Mouse (Mus musculus) CD8-positive naive resting alpha-beta T cell, adult 2 months (primary cell): ENCODE measurements around the gene Gucy1a1.
"Not testable (repeated sequence)": the region's sequence is repeated elsewhere in the genome, so short reads cannot be mapped to it uniquely, and the experiment has no call there.

ENCODE experiments used
- DNase-seq, 2 experiments: peaks; one replicate each; pipeline ENCODE4 v3.0.0; 2022; ENCODE audit warnings: low read depth in 2 of 2, low spot score in 2 of 2

The Gucy1a1 gene

DNA sequence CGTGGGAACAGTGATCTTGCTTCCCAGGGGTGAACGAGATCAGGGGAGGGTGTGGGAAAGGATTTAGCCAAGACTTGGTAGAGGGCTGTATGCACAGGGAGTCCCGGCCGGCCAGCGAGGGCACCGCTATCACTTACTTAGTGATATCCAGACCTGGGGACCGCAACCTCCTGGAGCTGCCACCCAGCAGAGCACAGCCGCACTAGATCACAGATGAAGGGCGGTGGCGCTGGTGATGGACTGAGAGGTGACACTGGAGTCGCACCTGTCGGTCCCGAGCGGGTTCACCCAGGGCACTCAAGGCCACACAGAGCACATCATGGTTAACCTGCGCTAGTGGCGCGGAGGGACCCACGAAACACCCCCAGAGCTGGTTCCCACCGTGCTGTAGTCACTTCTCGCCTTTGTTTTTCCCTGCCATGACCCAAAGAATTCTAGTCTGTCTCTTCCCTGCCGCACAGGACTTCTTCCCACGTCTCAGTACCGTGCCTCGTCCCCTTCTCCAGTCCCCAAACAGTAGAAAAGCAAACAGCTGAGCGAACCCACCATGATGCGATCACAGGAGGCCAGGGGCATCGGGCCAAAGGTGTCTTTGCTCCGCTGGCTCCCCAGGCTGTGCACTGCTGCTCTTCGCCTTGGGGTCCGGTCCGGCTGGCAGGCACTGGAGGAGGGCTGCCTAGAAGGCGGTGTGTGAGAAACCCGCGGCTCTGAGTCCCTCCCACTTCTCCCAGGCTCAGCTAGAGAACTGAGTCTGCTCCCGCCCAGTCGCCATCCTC lies at the start of gene Gucy1a1:
Gucy1a1 (minus strand) TSS at position 664 of the 776 bp plus-strand sequence.
- DNase-seq, result peak; percentile 5 to 8

DNA sequence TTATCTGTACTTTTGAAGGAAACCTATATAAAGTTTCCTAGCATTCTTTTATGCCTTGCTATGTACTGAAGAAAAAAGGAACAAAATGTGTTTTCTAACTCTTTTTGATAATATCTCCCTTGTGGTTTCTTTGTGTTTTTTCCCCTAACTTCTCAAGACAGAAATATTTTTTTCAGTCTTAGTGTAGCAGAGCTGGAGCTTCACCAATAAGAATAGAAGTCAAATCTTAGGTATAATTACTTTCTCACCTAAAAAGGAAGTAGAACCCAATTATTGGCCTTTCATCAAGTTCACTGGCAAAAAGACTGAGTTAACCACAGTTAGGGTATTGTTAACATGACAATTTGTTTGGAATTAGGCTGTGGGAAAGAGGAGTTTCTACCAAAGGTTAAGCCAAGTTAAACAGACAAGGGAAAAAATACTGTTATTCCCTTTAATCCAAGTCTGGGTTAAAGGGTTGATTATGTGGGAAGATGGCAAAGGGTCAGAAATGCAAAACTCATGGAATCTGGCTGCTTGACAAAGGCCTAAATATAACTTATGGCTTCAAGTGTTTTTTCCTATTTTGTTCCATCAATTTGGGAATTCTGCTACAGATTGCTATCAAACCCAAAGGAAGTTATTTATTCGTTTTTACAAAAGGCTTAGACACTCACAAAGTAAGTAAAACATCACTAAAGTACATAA lies 46.1 kb upstream of the Gucy1a1 start:
- no peak for DNase-seq

DNA sequence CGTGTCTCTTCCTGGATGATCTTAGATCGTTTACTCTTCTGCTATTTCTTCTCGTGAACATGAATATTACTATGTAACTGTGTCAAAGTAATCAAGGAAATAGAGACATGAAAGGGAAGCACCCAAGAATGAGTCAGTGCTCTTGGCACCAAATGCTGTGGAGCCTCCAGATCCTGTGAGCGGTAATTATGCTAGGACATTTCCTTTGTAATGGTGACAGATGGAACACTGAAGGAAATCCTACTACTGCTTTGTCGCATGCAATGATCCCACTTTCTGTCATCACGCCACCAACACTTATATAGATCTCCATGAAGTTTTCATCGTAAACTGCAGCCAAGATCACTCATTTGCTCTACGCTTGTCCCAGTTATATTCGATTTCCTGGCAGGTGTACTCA lies 40.0 kb upstream of the Gucy1a1 start:
- DNase-seq, result no peak

DNA sequence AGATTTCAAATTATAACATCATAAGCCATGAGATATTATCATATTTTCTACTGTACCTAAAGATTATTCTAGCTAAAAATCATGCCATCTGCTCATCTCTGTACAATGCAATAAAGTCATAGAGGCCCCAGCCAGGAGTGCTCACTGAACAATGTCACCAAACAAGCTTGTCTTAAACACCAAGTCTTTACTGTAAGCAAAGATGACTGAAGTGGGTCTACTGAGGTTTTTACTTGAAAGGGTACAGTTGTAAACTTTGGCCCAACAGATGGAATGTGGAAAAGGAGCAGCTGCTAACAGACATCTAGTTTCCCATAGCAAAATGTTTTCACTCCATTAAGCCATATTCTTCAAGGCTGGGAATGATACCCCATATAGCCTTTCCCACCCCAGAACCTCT lies 35.9 kb upstream of the Gucy1a1 start:
- DNase-seq, result no peak

DNA sequence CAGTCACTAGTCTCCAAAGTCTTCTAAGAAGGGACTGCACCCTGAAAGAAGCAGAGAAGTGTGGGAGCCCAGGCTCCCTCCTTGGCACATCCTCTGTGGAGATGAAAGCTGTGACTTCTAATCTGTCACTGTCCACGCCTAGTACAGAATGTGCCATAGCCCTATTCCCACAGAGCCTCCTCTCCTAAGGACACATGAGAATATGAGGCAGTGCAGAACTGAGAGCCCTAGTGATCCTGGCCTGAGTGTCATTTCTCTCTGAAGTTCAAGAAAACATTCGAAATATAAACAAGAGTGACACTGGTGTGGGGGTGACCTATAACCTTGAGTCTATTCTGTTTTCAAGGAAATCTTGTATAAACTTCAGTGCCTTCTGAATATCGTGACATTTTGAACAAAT lies 34.7 kb upstream of the Gucy1a1 start:
- no peak for DNase-seq

DNA sequence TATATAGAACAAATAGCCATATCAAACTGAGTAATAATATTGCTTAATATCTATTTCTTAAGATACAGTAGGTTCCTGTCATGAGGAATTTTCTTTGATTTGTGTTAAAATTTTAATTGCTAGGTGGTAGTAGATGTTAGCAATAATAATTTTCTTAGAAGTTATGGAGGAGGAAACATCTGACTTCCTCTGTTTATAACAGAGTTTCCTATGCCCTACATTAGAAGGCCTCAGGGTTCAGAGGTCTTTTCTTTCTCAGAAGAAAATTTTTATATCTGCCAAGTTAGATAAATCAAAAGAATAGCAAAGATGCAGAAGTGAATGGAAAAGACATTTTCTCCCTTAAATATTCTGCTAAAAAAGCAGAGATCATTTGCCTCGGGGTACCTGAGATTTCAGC lies 29.9 kb upstream of the Gucy1a1 start:
- DNase-seq, result no peak

DNA sequence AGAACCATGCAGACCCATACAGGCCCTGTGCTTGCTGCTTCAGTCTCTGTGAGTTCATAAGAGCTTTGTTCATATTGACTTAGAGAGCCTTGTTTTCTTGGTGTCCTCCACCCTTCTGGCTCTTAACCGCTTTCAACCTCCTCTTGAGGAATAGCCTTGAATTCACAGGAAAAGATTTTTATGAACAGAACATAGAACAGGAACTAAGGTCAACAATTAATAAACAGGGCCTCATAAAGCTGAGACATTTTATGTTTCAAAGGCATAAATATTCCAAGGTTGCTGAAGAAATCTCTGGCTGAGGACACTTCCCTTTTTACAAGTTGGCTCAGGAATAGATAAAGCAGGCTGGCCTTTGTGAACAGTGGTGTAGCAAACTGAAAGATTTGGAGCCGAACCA lies 21.5 kb upstream of the Gucy1a1 start:
- DNase-seq, result no peak

DNA sequence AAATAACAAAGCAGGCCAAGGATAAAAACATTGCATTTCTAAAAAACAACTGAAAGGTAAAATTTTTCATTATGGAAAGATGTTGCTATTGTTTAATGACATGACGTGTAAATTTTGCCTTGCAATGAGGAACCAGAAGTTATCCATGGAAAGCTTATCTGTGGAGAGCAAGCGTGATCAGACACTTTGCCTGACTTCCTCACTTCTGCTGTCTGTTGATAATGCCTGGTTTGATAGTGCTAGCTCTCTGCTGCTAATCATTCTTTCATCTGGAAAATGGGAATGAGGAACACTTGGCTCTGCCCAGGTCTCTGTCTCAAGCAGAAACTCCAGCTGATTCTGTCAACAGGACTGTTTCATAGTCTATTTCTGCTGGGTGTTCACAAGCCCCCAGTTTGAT lies 20.3 kb upstream of the Gucy1a1 start:
- DNase-seq, result no peak

DNA sequence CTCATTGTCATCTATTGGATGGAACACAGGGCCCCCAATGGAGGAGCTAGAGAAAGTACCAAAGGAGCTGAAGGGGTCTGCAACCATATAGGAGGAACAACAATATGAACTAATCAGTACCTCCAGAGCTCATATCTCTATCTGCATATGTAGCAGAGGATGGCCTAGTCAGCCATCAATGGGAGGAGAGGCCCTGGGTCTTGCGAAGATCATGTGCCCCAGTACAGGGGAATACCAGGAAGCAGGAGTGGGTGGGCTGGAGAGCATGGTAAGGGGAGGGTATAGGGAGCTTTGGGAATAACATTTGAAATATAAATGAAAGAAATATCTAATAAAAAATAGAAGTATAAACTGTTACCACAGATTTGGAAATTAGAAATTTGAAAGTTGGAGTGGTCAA lies 17.4 kb upstream of the Gucy1a1 start:
- DNase-seq, result not testable (repeated sequence)

DNA sequence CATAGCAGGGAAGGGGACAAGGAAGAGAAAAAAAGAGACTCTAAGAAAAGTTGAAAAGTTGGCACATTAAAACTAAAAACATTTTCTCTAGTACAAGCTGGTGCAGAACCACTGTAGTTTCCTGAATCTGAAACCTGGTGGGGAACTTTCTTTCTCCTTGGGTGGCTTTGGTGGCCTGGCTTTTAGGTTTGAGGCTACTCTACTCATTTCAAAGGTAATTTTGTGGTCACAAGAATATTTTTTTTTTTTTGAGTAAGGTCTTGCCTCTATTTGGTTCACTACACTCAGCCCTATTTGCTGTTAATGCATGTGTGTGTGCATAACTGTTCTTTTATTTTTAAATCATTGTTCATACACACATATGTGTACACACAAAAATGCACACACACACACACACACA lies 389 bp upstream of the Gucy1a1 start:
- no peak for DNase-seq

DNA sequence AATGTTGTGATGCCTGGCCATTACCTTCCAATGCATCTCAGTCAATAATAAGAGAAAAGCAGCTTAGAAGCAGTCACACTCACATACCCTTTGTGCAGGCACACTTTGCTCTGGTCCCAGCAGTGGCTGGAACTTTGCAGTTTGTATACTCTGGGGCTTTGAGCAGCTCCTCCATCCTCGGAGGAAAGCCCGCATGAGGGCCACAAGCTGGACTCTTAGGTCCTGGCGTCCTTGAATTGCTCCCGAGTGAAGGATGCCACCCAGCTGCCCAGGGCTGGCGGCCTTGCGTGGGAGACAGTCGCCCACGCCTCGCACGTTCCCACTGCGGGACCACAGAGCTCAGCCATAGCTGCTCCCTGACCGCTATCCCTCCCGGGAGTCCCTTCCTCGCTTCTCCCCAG lies 864 bp downstream of the Gucy1a1 start:
- DNase-seq, result no peak

DNA sequence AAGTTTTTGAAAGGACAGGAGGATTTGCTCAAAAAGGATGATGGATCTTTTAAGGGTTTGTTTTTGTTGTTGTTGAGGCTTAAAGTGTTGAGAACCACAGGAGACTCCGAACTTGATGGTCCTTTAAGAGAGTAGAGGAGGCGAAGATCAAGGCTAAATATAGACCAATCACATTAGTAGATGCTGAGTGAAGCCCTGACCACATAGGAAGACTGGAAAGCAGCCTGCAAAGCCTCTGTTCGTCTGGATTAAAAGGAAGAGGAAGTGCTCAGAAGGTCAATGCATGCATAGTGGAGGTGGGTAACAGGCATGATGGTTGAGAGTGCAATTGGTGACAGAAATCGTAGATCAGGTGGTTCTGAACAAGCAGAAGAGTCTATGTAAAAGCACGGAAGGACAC lies 4.8 kb downstream of the Gucy1a1 start:
- peak in 1 of 2 experiments; percentile 1 for DNase-seq

DNA sequence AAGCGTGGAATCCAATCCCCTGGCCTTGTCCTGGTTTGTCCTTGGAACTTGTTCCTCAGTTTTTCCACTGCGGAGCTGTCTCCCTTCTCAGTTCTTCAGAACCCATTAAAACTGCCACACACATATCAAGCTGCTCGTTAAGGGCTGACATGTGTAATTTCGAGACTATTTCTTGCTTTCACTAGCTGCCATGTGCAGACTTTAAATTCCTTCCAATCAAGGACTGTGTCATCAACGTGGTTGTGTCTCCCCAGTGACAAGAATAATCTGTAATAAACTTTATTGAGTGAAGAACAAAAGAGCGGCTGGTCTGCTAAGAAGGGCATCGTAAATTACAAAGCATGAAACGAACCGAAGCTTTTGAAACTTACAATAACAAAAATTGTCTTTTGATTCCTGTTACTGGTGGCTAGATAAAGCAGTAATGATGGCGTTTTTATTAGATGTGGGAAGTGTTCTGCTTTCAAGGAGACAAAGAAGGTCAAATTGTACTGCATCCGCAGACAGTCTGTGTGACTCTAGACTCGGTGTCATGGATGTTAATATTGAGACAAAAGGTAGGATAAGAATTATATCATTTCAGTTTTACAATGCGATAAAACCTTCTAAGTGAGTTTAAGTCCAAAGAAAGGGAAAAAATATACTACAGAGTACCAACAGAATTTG lies 7.5 kb downstream of the Gucy1a1 start:
- DNase-seq, result no peak

DNA sequence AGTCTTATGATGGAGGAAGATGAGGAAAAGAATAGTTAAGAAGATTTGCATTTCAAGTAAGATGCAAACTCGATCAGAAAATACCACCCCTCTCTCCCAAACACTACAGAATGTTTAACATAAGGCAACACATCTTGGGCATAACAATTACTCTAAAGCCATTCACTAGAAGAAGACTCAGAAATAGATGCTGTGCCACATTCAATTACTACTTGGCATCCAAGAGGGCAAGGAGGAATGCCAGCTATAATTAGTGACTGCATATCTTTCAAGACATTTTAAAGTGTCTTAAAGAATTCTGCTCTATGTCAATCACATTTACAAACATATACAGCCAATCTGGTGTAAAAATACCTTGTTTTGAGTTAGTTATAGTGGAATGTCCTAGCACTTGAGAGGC lies 10.1 kb downstream of the Gucy1a1 start:
- no peak for DNase-seq

DNA sequence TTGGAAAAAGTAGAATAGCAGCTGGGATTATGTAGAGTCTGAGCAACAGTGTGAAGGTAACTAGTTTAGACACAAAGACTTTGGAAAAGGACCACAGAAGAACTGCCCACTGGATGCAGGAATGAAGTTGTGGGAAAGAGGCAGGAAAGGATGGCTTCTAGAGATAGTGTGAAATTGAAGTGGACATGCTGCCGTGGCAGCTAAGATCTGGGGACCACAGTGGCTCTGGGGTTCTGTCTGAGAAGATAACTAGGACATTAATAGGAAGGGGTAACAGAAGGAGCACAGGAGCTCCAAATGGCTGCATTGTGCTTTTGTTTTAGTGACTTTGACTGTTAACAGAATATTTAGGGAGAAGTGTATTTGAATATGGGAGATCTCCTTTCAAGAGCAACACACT lies 16.3 kb downstream of the Gucy1a1 start:
- DNase-seq, result no peak

DNA sequence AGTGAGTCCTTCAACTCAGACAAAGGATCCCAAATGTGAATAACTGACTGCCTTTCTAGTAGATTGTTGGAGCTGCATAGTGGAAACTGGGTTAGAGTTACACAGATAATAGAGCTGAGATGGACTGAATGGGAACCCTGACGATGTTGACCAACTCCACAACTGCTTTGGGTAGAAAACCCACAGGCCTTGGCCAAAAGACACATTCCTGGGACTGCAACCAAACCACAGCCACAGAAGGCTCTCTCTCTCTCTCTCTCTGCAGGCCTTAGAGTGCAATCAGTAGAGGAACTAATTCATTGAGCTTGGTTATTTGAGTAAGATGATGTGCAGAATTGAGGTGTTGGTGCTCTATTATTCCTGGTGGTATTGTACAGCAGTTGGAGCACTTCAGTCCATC lies 21.0 kb downstream of the Gucy1a1 start:
- no peak for DNase-seq

DNA sequence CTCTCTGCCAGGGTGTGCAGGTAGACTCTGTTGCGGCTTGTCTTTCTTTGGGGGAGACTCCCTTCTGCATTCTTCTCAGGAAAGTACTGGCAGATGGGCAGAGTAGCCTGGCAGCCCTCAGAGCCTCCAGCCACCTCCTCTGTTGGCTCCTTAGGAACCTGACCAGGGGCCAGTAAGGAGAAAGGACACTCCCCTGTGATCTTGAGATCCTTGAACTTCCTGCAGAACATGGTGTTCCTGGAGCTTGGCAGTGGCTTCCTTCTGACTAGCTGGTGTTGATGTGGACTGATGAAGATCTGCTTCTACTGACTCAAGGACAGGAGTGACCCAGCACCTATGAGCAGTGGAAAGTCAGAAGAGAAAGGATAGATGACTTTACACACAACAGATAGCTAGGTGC lies 26.7 kb downstream of the Gucy1a1 start:
- no peak for DNase-seq

DNA sequence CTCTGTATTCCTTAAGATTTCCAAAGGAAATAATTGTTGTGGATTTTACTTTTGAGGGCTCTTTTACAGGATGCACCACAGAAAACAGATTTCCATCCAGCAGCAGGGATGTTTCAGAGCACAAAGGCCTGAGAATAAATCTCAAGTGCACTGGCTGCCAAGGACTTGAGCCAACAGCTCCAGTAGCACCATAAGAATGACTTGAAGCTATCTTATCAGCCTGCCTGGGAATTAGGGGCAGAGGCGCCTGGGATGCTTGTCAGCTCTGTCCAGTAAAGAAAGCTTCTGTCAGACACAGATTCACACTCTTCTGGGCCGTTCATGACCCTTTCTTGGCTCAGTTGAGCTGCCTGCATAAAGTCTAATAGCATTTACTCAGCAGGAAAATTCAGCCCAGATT lies 33.1 kb downstream of the Gucy1a1 start:
- DNase-seq, result no peak

DNA sequence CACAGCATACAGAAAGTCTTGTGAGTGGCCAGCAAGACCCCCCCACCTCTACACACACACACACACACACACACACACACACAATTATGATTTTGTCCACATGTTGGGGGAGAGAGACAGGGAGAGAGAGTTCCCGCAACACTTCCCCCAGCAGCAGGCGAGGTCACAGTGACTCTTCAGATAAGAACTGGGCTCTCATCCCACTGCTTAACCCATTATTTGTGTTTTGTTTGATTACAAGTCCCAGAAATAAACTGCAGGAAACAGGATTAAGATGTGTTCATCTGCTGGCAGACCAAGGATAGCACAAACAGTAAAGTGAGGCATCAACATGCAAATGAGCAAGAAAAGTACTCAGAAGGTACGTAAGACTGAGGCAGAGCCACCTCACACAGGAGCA lies 33.6 kb downstream of the Gucy1a1 start:
- DNase-seq, result no peak

DNA sequence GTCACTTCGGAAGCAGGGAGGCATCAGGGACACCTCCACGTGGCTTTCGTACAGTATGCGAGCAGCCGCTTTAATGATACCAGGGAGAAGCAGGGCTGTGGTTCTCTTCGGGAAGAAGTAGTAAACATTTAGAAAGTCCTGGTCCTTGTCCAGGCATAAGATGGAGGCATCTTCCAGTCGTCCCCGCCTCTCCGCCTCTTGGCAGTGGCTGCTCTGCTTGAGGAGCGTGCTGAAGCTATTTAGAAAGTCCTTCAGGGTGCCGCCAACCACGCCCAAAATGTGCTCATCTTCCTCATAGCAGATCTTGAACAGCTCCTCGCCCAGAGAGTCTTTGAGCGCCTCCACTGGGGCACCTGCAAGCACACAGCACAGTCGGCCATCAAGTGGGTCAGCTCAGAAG lies 36.6 kb downstream of the Gucy1a1 start:
- no peak for DNase-seq

DNA sequence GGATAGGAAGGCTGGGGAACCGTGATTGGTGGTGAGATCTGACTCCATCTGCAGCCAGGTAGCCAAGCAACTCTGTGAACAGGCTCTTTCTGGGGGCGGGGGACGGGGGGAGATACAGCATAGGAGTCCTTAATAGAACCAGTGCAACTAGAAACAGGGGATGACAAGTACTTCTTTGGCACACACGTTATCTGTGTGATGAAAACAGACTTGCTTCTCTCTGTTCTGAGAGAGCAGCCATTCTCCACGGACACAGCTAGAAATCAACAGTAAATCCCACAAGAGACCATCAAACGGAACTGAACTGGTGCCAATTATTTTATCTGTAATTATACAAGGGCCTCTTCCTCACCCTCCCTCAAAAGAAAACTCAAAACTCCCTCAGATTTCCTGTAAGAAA lies 41.4 kb downstream of the Gucy1a1 start:
- no peak for DNase-seq

DNA sequence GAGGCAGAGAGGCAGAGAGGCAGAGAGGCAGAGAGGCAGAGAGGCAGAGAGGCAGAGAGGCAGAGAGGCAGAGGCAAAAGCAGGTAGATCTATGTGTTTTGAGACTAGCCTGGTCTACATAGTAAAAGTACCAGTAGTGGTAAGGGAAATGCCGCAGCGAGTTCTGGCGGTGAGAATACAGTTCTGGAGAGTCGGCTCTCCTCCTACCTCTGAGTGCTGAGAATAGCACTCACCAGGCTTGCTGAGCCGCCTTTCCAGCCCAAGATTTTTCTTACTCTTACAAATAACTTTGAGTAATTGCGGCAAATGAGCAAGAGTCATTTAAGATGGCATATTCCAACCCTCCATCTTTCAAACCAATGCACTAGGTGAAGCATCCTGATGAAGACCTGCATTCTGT lies 46.5 kb downstream of the Gucy1a1 start:
- no peak for DNase-seq
